Mouse (Mus musculus) thymus, postnatal 10 days (tissue): ENCODE data around the gene Isg20.

Experiments used
- DNase-seq, 2 experiments: peaks; one replicate each; pipeline ENCODE4 v3.0.0; 2021; ENCODE audit warnings: low spot score in 2 of 2

Isg20 gene

DNA sequence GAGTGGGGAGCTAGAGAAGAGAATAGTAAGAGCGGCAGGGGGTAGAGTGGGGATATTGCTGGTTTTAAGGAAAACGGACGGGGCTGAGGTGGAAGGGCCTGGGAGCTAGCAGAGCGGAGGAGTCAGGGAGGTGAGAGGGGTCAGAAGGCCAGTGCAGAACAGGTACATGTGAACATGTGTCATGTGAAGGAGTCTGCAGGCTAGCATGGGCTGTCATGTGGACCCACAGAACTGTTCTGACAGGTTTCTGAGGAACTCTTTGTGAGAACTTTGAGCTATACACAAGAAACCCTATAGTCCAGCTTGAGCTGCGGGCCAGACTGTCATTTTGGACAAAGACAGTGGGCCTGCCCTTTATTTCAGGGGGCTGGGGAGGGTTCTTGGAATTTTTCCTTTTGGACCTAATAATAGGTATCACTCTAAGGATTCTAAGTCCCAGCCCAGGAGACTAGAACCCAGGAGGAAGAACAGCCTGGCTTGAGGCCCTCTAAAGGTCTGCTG lies at the start of gene Isg20:
Gene Isg20, plus strand, starts transcription at position 451 of the 501 bp plus-strand sequence.
- no peak for DNase-seq

DNA sequence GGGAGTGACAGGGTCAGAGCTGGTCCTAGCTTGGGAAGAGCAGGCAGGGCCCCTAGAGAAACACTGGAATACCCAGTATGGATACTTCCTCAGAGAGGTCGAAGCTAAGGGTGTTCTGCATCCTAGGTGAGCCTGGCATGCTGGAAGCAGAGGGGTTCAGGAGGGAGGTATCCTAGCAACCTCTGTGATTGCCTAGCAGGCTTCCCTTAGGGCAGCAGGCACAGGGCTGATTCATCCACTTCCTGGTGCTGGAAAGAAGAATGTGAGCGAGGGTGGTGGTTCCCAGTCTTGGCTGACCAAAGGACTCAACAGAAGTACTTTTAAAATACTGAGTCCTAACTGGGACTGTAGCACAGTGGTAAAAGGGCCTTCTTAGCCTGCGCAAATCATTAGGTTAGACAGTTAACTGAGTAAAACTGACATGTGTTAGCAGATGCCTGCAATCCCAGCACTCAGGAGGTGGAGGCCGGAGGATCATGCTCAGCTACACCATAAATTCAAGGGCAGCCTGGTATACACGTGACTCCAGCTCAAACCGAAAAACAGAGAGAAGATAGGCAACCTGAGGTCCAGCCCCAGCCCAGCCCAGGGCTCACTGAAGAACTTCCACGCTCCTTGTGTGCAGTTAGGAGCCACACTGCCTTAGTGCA lies 49.3 kb upstream of the Isg20 start:
- DNase-seq, result no peak

DNA sequence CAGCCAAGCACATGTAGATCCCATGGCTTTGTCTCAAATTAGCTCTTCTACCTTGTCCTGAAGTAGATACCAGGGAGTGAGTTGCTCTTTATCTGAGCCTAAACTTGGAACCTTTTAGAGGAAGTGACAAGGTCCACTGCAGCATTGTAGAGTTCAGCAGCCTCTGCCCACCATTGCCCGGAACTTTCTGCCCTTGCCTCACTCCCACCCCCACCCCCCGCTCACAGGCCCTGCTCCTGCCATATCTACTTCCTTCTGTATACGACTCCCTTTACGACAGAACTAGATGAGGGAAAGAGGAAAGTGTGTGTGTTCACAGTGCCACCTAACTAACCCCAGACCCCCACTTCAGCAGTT lies 48.8 kb upstream of the Isg20 start:
- no peak for DNase-seq

DNA sequence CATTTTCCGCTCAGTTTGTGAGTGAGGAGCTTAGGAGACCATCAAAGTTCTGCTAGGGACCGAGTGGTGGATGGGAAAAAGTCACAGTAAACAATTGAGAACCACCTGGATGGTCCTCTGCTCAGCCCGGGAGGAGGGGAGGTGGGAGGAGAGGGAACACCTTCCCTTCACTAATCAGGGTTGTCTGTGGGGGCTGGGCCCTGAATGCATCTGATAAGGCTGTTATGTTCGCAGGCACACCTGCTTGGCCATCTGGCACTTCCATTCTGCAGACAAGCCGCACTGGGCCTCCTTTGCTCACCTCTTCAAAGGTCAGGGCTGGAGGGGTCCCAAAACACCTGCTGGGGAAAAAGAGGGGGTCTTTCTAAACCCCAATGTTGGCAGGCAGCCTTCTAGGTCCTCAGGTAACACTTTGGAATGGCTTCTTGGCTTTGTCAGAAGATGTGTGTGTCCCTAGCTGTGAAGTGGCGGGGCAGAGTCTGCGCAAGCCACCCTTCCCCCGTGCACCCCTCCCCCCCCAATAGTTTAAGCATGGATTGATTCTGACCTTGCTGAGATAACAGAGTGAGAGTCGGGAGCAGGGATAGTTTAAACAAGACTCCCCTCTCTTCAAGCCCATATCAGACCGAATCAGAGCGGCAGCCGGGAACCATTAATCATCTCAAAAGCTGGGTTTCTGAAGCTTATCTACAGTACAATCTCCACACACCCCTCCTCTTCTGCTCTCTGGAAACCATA lies 47.8 kb upstream of the Isg20 start:
- peak; percentile 73 to 84 for DNase-seq

DNA sequence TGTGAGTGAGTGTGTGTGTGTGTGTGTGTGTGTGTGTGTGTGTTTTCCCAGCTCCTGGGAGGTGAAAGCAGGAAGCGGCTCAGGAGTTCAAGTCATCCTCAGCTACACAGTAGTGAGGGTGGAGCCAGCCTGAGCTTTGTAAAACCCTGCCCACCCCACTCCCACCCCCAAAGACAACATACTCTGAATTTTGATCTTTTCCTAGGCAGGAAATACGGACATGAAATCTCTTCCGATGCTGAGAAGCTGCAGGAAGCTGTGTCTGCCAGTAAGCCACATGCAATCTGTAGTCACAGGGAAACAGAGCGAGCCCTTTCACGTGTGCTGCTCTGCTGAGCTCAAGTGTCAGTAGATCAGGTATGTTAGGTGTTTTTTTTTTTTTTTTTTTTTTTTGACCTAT lies 44.5 kb upstream of the Isg20 start:
- DNase-seq, result peak in 1 of 2 experiments; percentile 21

DNA sequence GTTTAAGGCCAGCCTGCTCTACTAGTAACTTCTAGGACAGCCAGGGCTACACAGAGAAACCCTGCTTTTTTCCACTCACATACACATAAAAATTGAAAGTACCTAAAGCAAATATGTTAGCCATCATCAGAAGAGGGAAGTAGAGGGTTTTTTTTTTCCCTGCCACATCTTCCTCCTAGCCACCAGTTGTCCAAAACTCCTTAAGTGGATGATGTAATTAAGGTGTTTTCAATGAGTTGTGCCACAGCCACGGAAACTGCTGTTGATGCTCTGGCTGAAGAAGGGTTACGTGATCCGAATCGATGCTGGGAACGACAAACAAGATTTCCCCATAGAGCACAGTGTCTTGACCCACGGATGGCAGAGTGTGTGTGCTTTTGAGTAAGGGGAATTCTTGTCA lies 40.9 kb upstream of the Isg20 start:
- DNase-seq, result no peak

DNA sequence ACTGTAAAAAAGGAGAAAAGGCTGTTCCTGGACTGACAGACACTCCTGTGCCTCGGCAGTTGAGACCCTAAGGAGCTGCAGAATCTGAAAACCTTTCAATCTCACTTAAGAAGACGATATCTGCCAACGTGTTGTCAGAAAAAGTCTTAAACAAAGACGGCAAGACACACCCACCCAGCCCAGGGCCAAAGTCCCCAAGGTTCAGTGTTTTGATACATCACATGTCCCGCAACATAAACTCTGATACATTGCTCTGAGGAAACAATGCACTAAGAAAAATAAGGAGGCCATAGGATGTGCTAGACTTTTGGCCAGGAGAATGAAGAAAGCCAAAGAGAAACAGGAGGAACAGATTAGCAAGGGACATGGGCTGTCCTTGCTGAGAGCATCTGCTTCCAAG lies 40.4 kb upstream of the Isg20 start:
- DNase-seq, result no peak

DNA sequence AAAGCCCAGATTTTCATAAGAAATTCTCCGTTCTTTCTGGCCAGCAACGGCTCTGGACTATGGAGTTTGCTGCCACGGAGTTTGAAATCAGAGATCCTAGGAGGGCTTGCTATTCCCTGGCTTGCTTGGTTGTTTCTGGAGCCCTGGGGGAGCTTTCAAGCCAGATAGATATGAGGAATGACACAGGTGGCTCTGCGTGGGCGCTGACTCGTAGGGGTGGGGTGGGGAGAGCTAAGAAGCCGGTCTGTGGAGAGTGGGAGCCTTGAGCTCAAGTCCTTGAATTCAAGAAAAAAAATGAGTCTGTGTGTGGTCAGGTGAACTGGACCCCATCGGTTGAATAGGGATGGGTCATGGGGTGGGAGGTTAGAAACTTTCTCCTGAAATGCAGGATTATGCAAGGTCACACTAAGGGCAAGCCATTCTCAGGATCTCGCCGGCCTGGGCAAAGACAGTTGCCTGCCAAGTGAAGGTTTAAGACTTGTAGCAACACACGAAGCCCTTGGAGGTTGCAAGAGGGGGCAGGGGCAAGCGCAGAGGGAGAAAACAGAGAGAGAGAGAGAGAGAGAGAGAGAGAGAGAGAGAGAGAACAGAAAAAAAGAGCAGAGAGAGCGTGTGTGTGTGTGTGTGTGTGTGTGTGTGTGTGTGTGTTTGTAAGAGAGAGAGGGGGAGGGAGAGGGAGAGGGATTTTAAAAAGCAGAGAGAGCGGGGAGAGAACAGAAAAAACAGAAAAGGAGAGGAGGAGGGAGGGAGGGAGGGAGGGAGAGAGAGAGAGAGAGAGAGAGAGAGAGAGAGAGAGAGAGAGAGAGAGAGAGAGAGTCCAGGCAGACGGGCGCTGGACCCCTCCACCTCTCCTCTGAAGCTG lies 31.4 kb upstream of the Isg20 start:
- no peak for DNase-seq

DNA sequence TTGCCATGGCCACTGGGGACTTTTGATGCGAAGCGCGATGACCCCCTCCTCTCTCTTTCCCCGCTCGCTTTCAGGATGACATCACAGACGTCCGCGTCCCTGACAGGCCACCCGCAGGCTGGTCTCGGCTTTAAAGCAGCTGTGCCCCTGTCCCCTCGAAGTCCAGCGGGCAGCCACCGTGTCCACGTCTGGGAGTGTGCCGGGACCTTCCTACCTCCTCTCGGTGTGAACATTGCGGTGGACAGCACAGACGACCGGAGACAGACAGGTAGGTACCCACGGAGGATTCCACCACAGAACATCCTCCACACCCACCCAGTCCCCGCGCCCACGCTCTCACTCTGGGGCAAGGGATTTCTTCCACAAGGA lies 30.8 kb upstream of the Isg20 start:
- no peak for DNase-seq

DNA sequence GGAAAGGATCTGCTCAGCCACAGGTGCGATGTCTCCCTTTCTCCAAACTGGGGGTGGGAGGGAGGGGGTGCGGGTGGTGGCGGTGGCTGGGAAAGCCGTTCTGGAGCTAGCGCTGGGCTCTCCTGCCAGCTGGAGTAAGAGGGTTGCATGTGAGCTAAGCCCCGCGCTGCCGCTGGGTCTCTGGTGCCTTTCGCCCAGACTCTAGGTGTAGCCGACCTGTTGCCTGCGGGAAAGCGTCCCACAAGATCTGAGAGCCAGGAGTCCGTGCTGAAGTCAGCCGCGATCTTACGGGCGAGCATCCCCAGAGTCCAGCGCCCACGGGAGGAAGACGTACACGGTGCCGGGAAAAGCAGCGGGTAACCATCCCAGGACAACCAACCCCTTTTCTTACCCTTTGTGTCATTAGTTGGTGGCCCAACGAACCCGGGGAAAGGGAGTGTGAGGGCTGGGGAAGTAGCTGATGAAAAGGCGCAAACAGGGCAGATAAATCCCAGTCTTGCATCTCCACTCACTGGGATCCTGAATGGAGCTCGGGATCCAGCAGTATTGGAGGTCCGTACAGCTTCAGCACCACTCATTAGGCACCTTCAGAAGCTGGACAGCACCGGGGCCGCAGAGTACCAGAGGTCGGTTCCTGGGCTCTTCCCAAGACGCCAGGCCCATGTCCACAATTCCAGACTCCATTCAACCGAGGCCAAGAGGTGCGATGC lies 30.1 kb upstream of the Isg20 start:
- no peak for DNase-seq

DNA sequence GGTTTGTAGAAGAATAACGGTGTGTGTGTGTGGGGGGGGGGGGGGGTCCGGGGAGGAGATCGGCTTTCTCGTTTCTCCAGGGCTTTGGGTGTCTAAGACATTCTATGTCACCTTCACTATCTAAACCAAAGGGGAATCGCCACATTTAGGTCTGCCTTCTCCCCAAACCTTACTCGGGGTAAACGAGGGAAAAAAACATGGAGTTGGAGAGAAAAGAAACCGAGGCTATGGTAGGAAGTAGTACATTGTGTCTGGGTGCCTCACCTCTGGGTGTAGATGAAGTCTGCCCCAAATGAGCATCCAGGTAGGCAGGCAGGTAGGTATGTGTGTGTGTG lies 29.5 kb upstream of the Isg20 start:
- no peak for DNase-seq

DNA sequence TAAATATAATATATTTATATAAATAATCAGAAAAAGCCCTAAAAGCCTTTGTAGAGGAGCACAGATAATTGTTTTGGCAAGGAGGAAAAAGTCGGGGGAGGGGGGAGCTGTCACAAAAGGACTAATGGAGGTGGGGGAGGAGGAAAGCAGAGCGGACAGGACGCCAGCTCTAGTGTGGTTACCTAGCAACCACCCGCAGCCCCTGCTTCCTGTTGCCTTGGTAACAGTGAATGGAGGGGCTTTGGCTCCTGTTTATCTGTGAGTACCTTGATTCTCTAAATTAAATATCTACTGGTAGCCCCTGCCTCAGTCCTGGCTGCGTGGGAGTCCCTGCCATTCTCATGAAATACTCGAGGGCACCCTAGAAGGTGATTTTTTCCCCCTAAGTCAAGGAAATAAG lies 29.1 kb upstream of the Isg20 start:
- no peak for DNase-seq

DNA sequence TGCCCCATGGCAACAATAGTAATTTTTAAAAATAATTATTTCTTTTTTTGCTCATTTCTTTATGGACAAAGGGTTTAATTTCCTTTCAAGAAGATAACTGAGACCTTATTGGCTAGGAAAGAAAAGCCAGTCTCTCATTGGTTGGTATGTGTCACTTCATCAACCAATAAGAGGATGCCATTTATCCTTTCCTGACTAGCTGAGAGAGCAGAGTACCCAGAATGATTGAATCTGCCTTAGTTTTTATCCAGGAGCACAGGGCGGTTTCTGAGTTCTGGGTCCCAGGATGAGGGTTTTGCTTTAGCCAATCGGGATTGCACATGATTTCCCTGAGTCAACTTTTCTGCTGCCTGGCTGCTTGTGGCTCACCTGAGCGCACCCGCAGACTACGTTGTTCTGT lies 27.8 kb upstream of the Isg20 start:
- no peak for DNase-seq

DNA sequence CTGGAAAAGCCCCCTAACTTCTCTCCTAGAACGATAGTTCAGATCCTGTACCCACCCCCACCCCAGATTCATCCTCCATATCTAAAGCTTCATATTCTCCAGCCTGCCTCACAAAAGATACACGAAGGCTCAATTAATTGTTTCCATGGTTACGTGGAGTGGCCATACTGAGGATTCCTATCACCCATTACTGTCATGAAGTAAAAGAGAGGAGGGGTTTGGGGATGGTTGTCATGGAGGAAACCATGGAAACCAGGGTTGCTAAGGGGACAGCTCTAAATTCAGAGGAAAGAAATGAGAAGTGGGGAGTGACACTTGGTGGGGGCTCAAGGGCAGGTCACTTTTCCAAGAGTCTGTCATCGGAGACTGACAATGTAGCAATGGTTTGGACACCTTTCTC lies 26.7 kb upstream of the Isg20 start:
- no peak for DNase-seq

DNA sequence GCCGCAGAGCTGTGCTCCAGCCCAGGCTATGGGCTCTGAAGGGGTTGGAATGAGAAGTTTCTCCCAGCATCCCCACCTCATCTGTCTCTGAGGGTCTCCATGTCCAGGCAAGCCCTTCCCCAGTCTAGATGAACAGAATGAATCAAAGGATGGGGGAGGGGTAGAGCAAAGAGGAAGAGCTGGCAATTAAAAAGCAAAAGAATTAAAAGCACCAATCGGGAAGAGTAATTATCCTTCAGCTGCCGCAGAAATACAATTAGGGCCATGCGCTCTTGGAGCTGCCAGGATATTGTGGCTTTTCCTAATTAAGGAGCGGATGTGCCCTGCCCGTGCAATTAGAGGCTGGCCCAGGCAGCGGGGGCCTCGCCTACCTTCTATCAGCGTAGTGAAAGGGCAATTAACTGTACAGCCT lies 25.8 kb upstream of the Isg20 start:
- no peak for DNase-seq

DNA sequence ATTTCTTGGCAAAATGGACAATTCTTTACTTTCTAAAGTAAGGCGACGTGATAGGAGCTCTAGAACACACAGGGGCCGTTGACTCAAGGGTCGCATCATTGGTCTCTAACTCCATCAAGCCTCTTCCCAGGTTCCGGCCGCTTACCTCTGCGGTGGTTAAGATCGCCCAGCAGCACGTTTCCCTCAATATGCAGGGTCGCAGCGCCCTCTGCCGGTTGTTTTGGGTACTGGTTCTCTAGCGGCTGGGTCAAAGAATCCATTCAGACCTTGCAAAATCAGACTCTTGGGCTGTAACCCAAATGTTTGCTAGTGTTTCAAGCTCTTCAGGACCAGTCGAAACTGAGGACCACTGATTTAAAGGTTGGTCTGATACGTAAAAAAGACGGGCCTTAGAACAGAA lies 22.6 kb upstream of the Isg20 start:
- peak; percentile 73 to 92 for DNase-seq

DNA sequence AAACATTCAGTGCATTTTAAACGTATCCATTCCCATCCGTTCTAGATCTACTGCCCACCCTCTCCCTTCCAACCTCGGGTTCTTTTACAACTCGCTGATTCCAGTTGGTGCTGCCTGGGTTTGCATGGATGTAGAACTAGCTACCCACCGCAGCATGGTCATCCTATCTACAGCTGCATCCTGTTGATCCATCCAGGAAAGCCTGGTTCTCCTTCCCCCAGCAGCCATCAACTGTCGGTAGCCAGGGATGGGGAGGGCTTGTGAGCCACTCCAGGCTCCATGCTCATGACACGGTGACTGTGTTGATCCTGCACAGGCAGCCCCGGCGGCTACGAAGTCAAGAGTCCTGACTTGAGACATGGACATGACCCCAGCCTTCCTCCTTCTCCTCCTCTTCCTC lies 19.3 kb upstream of the Isg20 start:
- no peak for DNase-seq

DNA sequence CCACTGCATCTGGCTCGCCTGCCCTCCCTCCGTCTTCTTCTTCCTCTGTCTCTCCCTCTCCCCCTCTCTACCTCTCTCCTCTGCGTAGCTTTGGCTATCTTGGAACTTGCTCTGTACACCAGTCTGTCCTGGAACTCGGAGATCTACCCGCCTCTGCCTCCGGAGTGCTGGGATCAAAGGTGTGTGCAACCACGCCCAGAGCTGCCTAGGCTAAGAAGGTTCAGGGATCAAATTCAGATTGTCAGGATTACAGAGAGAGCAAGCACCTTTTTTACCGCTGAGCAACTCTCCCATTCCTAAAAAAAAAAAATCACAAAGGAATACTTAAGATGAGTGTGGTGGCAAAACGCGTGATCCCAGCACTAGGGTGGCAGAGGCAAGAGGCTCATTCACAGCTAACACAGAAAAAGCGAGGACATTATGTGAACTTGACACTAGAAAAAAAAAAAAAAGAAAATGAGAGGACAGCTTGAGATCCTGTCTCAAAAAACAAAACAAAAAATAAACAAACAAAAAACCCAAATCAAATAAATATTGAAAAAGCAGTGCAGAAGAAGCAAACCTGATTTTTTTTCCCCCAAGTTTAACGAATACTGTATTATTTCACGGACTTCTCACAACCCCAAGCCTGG lies 18.1 kb upstream of the Isg20 start:
- DNase-seq, result no peak

DNA sequence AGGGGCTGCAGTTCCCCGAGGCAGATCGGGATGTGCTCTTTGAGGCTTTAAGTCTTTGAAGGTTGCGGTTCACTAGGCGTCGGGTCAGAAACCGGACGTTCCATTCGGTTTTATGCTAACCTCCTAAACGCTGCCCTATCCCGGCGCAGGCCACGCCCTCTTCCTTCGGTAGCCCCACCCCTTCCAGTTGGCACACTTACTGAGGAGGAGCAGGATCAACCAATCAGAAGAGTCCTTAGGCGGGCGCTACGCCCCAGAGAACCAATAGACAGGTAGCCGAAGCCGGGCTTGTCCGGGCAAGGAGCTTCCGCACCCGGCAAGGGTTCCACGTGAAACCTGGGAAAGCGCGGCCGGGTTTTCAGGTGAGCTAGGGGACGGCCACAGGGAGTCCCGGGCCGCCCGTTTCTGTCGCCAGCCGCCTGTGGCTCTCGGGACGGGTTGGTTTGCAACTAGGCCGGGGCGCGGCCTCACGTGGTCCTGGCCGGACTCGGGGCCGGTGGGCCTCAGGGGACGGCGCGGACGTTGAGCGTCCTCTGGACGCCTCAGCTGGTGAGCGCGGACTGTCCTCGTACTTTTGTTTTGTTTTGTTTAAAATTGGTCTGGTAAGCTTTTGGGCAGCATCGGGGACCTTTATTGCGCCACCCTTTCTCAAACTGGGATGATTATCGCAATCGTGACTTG lies 17.4 kb upstream of the Isg20 start, which contains the start of gene Aen:
Gene Aen, plus strand, starts transcription at position 202 of the 681 bp plus-strand sequence.
- DNase-seq, result peak; percentile 97 to 98

DNA sequence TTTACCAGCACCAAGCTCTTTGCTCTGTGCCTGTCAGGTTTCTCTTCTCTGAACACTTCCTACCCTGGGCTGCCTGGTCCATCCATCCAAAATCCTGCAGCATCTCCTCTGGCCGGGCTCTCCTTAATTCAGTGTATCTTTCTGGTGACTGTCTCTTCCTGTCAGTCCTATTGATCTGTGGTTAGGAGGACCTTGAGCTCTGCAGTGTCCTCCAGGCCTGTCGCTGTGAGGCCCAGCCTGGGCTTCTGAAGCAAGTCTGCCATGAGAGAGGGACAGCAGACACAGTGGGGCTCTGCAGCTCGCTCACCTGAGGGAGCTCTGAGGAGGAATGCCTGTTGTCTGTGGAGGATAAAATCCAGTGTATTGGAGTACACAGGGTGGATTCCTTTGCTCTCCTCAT lies 15.7 kb upstream of the Isg20 start:
- no peak for DNase-seq
